Mouse (Mus musculus) thymus, postnatal 4 days (tissue): ENCODE data around the gene Csta1.
"Not testable (repeated sequence)": the region's sequence is repeated elsewhere in the genome, so short reads cannot be mapped to it uniquely, and the experiment has no call there.

Experiments
- DNase-seq: peaks from one replicate; pipeline ENCODE4 v3.0.0; 2021

The Csta1 gene

DNA sequence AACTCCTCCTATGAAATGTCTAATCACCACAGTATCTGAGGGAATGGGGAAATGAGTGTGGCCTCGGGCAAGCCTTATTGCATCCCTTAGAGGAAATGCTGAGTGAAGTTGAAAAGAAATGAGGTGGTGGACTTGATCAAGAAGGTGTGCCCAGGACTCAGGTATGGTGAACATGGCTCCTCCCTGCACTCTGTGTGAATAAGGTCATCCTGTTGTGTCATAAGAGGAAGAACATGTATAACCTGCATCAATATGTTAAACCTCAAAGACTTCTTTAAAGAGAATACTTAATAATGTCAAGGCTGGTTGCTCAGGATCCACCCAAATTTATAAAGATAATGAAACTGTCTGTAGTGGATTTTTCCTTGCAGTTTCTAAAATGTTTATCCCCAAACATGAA lies at the start of gene Csta1:
TSS of gene Csta1 (minus strand) at position 101 of the 400 bp plus-strand sequence.
- no peak for DNase-seq

DNA sequence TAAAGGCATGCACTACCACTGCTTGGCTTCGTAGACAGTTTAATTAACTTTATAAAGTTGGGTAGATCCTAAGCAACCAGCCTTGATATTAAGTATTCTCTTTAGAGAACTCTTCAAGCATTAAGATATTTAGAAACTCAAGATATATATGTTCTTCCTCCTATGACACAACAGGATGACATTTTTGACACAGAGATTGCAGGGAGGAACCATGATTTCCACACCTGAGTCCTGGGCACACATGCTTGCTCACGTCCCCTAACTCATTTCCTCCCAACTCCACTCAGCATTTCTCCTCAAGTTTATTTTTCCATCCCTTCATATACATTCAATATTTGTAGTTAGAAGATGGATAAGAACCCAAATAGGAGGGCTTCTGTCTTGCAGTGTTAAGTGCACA lies 48.9 kb upstream of the Csta1 start:
- no peak for DNase-seq

DNA sequence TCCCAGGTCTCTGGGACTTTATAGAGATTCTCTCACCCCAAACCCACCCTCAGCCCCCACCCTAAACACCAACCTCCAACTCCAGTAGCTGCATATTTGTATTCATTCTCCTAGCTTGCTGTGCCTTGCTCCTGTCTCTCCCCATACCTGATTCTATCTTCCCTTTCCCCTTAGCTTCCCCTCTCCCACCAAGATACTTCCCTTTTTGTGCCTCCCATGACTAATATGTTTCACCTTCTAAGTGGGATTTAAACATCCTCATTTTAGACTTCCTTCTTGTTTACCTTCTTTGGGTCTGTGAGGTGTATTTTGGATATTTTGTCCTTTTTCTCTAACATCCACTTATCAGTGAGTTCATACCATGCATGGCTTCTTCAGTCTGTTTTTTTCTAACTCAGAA lies 45.1 kb upstream of the Csta1 start:
- no peak for DNase-seq

DNA sequence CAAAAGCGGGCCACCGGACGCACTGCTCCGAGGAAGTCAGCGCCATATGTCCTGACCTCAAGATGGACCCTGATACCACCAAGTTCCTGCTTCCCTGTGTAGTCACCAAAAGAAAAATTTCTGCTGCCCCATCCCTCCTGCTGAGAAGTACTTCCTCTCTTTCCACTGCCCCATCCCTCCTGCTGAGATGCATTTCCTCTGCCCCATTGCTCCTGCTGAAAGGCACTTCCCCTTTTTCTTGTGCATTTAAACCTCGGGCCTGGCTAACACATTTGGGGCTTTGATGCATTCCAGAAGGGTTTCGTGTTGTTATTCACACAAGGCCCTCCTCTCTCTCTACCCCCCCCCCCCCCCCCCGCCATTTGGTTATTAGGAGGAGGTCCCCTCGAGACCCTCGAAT lies 36.8 kb upstream of the Csta1 start:
- not testable (repeated sequence) for DNase-seq

DNA sequence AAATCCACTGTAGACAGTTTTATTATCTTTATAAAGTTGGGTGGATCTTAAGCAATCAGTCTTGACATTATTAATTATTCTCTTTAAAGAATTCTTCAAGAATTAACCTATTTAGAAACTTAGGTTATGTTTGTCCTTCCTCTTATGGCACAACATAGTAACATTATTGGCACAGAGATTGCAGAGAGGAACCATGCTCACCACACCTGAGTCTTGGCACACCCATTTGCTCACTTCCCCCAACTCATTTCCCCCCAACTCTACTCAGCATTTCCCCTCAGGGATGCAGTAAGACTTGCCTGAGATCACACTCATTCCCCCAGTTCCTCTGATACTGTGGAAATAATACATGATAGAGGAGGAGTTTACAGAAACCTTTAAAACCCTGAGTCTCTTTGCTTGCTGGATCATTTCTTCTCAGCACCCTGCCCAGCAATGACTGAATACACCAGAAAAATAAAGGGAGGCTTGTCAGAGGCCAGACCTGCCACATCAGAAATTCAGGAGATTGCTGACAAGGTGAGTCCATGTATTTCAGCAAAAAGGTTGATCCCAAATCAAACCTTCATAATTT lies 25.4 kb upstream of the Csta1 start, which contains the start of gene Stfa2l1:
TSS of gene Stfa2l1 (plus strand) at position 410 of the 574 bp plus-strand sequence.
- DNase-seq: no peak

DNA sequence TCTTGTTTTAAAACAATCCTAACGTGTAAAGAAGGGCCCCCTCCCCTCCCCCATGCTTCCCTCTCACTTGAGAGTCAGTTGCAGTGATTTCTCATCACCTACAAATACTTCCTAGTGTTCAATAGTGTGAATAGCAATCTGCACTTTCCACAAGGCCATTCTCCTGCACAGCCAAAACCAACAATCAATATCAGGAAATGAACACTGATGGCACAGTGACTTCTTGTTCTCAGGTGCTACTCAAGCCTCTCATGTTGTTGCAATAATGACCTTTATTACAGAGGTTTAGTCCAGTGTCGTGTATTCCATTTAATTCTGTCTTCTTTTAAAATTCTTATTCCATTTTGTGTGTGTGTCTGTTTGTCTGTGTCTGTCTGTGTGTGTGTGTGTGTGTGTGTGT lies 7.2 kb upstream of the Csta1 start:
- no peak for DNase-seq

DNA sequence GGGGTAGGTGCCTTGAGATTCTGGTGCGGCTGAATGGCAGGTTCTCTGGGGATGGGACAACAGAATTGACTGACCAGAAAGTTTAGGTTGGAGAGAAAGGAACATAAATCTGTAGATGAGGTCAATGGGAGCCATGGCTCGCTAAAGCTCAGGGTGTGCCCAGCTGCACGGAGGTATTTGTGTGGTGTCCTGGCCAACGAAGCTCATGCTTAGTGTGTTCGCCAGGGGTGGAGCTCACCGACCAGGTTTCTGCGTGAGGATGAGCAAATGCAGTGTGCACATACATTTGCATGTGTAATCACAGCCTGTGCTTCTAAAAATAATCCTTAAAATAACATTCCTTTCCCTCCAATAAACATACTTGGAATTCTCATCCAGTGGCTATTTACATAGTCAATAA lies 2.9 kb downstream of the Csta1 start:
- no peak for DNase-seq

DNA sequence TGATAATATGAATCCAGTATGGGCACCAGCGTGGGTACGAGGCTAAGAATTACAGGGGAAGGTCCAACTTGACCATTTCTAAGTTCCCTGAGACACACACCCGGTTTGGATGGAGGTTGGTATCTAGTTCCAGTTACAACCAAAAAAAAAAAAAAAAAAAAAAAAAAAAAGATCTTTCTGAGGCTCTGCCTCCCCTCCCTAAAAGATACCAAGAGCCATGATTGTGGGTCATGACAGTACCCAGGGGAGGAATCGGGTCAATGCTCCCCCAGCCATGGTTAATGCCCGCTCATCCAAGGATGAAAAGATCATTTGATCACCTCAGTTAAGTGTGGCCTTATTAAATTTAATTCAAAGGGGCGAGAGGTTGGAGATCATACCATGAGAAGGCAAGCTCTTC lies 15.3 kb downstream of the Csta1 start:
- not testable (repeated sequence) for DNase-seq

DNA sequence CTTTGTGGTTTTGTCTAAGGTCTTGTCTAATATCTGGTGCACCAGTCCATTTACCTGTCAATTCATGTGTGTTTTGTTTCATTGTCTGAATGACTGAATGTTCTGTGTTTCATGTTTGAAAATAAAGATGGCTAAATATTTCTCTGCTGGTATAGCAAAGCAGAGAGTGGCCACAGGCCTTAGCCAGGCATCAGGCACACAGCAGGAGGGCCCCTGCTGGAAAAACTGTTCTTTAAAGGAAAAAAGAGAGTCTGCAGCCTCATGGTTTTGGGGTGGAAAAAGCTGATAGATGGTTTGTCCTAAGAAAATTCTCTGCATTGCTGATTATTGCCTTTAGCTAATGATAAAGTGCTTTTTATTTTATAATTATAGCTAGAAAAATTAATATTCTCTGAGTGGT lies 19.6 kb downstream of the Csta1 start:
- not testable (repeated sequence) for DNase-seq

DNA sequence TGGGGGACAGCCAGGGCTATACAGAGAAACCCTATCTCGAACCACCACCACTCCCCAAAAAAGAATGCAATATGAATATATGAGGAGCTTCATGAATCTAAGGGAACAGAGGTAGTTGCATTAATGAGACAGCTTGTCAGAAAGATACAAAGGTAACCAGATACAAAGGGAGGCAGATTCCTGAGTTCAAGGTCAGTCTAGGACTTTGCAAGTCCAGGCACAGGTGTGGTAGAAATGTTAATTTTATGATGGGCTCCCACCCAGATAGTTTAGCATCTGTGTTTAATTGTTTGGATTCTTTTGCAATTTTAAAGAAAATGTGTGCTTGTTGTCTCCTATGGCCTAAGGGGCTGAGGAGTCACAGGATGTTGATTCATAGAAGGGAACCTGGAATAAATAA lies 28.8 kb downstream of the Csta1 start:
- no peak for DNase-seq

DNA sequence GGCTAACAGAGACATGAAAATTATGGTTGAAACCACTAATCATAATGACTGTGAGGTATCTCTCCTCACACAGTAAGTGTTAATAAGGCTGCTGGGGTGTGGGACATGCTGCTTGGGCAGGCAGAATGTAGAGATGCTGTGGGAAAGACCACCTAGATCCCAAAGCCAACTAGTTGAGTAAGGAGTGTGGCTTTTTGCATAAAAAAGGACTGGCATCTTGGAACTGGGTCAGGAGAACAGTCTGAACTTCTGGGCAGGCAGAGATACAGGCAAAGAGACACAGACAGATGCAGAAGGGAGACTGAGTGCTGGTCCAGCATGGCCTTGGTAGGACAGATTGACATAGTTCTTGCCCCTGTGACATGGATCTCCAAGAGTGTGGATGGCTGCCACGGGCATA lies 29.5 kb downstream of the Csta1 start:
- no peak for DNase-seq

DNA sequence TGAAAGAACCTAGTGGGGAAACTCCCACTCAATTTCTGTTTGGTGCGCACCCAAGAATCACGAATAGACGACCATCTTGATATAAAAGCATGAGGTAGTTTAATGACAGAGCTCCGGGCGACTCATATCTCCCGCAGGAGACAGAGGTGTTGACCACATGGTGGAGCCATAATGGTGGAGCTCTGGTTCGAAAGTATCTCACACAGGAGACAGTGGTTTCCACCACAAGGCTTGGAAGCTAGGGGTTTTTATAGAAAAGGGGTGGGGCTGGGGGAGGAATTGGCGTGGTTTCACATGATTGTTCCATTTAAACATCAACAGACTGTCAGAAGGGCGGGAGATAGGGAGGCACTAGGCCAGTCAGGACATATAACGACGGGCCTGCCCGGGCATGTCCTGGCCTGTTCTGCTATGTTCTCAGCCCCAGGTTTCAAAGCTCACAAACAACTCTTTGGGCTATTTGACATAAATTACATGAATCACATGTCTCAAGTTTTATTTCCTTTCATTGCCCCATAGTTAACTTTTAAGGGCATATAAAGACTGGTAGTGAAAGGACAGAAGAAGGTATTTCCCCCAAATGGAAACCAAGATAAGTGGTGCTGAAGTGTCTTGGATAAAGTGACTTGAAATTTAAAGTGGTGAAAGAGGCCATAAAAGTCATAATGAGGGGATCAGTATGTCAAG lies 33.1 kb downstream of the Csta1 start:
- DNase-seq: not testable (repeated sequence)

DNA sequence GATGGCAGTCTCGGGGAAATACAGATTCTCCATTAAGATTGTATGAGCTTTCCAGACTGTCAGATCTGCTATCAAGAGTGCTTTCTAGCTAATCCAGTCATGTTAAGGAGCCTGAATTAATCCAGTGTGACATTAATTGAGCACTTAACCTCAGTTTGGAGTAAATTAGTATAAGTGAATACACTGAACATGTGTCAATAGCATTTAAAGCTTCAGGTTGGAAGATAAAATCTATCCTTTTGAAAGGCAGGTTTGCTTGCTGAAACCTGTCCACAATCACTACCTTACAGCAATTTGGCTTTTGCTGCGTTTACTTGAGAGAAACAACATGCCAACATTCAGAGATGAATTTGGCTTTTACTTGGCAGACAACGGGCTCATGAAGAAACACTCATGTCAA lies 37.0 kb downstream of the Csta1 start:
- DNase-seq: no peak

DNA sequence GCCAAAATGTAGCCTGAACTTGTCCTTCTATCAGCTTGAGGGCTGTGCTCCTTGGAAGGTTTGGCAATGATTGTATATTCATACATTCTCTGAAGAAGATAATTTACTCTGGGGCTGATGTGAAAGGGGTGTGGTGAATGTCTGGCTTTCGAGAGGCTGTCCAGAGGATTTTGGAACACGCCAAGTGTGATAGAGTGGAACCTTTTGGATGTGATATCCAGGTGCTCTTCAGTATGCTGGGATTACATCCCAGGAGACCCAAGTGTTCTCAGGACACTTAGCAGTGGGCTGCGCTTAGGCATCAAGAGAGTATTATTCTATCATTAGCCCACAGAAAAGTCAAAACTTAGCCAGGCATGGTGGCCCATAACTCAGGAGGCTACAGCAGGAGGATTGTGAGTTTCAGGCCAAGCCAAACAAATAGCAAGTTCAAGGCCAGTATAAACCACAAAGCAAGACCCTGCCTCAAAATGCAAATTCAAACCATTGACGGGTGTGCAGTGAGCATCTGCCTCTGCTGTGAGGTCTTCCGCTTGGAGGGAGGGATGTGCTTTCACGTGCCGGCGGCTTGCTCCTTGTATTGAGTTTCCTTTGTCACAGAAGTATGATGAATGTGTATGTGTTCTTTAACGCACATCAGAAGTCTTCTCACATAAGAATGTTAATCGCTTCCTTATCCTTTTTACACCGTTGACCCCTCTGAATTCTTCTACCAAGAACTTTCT lies 40.1 kb downstream of the Csta1 start:
- no peak for DNase-seq

DNA sequence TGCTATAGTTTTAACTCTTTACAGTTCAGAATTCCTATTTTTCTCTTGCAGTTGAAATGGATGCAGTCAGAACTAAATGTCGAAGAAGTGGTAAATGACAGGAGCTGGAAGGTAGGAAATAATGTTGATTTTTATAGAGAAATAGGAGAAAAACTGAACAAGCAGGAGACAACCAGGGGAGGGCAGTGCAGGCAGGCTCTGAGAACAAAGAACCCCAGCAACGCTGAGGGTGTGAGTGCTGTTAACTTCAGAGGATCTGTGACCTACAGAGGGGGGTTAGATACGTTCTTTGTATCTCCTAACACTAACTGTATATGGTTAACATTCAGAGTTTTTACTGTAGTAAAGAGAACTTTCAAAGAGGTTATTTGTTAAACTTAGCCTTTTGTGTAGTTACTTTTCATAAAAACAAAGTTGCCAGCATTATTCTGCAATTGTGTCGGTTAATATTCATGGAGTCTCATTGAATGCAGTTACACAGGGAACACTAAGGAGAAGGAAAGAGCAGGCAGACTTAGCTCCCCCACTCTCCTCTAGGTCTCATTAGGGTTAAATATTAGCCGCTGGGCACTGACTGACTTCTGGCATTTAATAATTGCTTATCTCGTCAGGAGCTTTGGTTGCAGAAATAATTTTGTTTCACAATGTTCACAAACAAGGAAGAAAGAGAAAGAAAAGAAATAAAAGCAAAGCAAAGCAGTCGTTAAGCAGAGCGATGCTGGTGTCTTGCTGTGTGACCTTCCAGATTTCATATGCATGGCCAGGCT lies 41.0 kb downstream of the Csta1 start:
- DNase-seq: no peak

DNA sequence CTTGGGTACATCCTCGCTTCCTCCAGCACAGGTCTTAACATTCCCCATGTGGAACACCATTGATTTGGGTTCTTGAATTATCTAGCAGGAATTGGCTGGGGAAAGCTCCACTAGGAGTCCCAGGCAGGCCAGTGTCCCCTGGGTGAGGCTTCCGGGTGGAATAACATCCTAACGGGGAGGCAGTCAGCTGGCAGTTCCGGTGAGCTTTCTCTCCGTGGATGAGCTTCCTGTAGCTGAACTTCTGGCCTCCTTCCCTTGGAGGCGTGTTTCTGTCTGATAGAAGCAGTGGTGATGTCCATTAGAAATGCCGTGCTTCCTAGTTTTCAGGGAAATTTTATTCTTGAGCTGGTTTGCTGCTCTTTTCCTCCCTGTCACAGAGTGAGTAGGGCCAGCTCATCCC lies 42.0 kb downstream of the Csta1 start:
- DNase-seq: no peak

DNA sequence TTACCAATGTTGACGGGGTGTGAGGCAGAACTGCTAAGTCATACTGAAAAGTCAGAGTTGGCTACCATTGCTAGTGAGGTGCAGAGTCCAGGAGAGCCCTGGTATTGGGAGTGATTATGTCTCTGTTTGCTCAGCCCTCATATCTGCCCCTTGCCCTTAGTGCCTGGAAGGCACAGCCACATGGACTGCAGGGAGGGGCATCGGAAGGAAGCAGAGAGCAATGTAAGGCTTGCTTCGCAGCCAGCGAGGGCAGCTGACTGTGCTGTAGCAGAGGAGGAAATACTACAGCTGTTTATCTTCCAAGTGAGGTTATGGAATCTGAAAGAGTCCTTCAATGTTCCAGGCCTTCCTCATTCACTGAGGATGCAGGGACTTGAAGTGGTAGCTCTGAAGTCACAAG lies 43.2 kb downstream of the Csta1 start:
- DNase-seq: no peak

DNA sequence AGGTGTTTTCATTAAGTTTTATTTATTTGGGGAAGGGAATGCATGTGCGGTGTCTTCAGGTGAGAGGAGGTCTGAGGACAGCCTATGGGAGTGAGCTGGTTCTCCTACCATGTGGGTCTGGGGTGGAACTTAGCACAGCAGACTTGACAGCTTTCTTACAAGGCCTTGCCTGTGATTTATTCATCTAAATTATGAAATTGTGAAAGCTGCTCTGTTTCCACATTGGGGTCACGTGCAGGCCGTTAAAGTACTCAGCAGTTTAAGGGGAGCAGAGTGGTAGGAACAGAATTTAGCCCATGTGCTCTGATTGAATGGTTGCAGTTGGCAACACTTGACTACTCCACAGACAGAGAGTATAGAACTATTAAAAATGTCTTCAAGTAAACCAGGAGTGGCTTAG lies 51.1 kb downstream of the Csta1 start:
- DNase-seq: no peak

DNA sequence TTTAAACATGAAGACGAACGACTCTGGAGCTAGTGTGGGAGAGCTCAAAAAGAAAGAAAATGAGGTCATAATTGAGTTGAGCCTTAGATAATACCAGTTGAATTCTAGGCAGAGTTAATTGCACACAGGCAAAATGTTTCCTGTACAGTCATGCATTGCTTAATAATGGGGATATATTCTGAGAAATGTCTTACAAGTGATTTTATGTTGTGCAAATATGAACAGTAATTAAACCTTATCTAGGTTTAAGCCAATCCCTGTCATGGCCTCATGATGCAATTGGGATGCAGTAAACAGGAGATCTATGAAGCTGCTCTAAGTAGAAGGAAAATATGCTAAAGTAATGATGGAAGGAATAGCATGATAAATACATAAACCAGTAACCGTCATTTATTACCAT lies 56.3 kb downstream of the Csta1 start:
- no peak for DNase-seq

DNA sequence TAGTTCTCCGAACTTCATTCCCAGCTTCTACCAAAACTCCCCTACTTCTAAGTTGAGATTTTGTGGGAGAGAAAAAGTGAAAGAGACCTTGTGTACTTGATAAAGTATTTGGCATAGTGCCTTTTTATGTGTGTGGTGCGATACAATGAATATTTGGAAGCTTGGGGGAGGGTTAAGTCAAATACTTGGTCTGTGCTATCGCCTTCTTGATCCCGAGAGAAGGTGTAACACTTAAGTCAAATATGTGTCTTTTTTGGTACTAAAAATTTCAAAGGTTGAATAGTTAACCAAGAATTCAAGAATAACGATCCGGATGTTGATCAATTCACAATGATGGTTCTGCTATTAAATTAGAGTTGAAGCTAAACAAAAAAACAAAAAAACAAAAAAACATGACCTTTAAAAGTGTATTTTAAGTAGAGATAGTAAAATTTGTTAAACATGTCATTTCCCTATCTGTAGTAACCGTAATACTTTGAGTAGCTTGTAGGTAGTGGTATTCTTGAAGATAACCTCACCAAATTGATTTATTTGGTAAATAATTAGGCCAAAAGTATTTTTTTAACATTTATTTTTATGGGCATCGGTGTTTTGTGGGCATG lies 58.5 kb downstream of the Csta1 start:
- no peak for DNase-seq

DNA sequence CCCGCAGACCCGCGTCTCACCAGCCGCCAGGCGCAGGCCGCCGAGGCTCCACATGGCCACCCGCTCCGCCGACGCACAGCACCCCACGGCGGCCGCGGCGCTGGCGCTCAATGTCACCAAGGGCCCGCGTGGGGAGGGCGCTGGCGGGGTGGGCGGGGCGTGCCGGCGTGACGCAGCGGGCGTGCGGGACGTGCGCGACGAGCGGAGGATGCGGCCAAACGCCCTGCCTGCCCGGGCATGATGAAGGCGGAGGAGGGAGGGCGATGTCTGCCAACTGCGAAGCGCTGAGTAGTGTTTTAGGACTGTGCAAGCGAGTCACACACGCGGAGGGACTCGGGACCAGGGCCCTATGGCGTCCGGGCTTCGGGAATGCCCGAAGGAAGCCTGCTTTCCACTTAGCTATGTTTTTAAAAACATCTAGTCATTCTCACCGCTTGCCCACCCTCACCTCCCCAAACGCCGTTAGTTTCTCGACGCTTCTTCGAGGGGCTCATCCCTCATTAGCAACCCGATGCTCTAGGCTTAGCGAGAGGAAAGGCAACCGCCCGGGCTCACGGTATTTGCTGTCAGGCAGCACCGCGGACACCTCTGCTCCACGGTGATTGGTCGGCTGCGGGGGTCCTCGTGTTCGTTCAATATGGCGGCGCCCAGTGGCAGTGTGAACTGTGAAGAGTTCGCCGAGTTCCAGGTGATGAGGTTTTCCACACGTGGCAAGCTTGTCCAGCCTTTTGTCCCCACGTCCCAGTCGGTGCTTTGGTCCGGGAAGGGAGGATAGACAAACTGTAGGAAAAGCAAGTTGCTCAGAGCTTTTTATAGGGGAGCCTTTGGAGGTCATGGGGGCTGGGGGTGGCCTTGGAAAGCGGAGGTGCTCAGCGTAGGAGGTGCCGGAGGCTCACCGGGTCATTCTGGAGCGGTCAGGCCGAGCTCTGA lies 59.3 kb downstream of the Csta1 start, which contains the start of the genes Fam162a and Ccdc58:
TSS of gene Fam162a (minus strand) at position 145 of the 930 bp plus-strand sequence.
TSS of gene Ccdc58 (plus strand) at position 236 of the 930 bp plus-strand sequence.
- peak; percentile 96 for DNase-seq

DNA sequence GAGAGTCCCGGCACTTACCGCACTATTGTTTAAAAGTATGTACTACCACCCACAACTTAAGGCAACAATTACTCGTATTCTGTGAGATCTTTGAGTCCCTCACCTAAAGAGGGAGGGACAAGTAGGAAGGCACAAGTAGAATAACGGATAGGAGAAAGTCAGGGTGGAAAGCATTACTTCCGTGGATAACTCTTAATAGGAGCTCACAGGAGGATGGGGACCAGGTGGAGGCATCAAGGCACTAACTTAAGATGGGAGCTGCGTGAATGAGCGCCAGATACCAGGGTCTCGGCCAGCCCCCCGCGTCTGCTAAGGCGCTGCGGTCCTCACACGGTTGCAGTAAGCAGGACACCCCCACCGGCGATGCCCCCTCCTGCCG lies 60.0 kb downstream of the Csta1 start:
- no peak for DNase-seq
